Mouse (Mus musculus) erythroblast, embryonic 14.5 days (primary cell): ENCODE results near the gene Hecw2. TPM values are rescaled to one million over a fixed set of nuclear protein-coding genes. Genes with fewer than 3 reads are reported as not detected.

Source experiments
- H3K27me3 ChIP-seq: 2 replicates; pipeline ENCODE4 v1.6.1; 2012; ENCODE audit warnings: inconsistent platforms; ENCODE audit not compliant: control insufficient read depth
- H3K36me3 ChIP-seq: 2 replicates; pipeline ENCODE4 v1.6.1; 2012; ENCODE audit warnings: mild to moderate bottlenecking, inconsistent platforms; ENCODE audit not compliant: control insufficient read depth
- H3K4me1 ChIP-seq: 2 replicates; pipeline ENCODE4 v1.6.1; 2012; ENCODE audit warnings: inconsistent platforms; ENCODE audit not compliant: control insufficient read depth
- H3K4me3 ChIP-seq: replicated peaks from 2 replicates; pipeline ENCODE3; 2012; ENCODE audit warnings: moderate library complexity, mild to moderate bottlenecking, inconsistent platforms
- H3K9me3 ChIP-seq: 2 replicates; pipeline ENCODE4 v1.6.1; 2012; ENCODE audit warnings: low read length, inconsistent platforms, mixed read lengths; ENCODE audit not compliant: control insufficient read depth
- GATA1 ChIP-seq: IDR thresholded peaks from 2 replicates; pipeline ENCODE4 v1.6.1; 2012; ENCODE audit warnings: low read length, inconsistent platforms, mixed read lengths
- TAL1 ChIP-seq: IDR thresholded peaks from 3 replicates; pipeline ENCODE4 v1.6.1; 2012; ENCODE audit warnings: low read length, inconsistent platforms, mixed read lengths
- polyA plus RNA-seq: library from polyadenylated mRNA; stranded (reverse); fragments of >175 nt; gene quantifications from 2 replicates; pipeline ENCODE4 v1.2.3, GENCODE M21; 2012

The Hecw2 gene
- polyA plus RNA-seq, 1 experiment = not detected

- H3K4me3 ChIP-seq = no peak overlapping the region
- TF ChIP-seq GATA1 (no peak), TAL1 (no peak)
- no peaks in the 10 kb centered on the region for H3K36me3 ChIP-seq
- H3K4me1 ChIP-seq = no peaks in the 10 kb centered on the region
- H3K27me3 ChIP-seq = no peaks in the 10 kb centered on the region
- no peaks in the 10 kb centered on the region for H3K9me3 ChIP-seq
Observed at GRCm38 (mm10) chr1:53841080-53841479, 353.9 kb downstream of the Hecw2 start.

GRCm38 (mm10) chr1:53839392-53839791 lies 355.6 kb downstream of the Hecw2 start:
- H3K4me1 ChIP-seq = no peaks in the 10 kb centered on the region
- no peaks in the 10 kb centered on the region for H3K9me3 ChIP-seq
- no peaks in the 10 kb centered on the region for H3K36me3 ChIP-seq
- H3K27me3 ChIP-seq = no peaks in the 10 kb centered on the region
- no peak overlapping the region for H3K4me3 ChIP-seq
- TF ChIP-seq GATA1 (no peak), TAL1 (no peak)

GRCm38 (mm10) chr1:53838182-53838859 lies 356.6 kb downstream of the Hecw2 start:
- H3K4me3 ChIP-seq = no peak overlapping the region
- H3K9me3 ChIP-seq = no peaks in the 10 kb centered on the region
- no peak for TF ChIP-seq TAL1
- no peak for TF ChIP-seq GATA1
- no peaks in the 10 kb centered on the region for H3K4me1 ChIP-seq
- no peaks in the 10 kb centered on the region for H3K36me3 ChIP-seq
- H3K27me3 ChIP-seq = no peaks in the 10 kb centered on the region

GRCm38 (mm10) chr1:53830286-53830685 lies 364.7 kb downstream of the Hecw2 start:
- TF ChIP-seq TAL1 = no peak
- no peak for TF ChIP-seq GATA1
- H3K4me1 ChIP-seq = no peaks in the 10 kb centered on the region
- no peak overlapping the region for H3K4me3 ChIP-seq
- no peaks in the 10 kb centered on the region for H3K9me3 ChIP-seq
- H3K27me3 ChIP-seq = no peaks in the 10 kb centered on the region
- H3K36me3 ChIP-seq = no peaks in the 10 kb centered on the region

- Histone ChIP-seq H3K36me3 (no peaks in the 10 kb centered on the region), H3K4me3 (no peak overlapping the region), H3K4me1 (no peaks in the 10 kb centered on the region), H3K9me3 (no peaks in the 10 kb centered on the region), H3K27me3 (no peaks in the 10 kb centered on the region)
- TF ChIP-seq GATA1 (no peak), TAL1 (no peak)
Observed at GRCm38 (mm10) chr1:53829089-53829488, 365.9 kb downstream of the Hecw2 start.

- TF ChIP-seq TAL1 (no peak), GATA1 (no peak)
Observed at GRCm38 (mm10) chr1:53824446-53825337, 370.3 kb downstream of the Hecw2 start.

GRCm38 (mm10) chr1:53823687-53824445 lies 371.1 kb downstream of the Hecw2 start:
- TF ChIP-seq GATA1 = no peak
- TF ChIP-seq TAL1 = no peak
- no peaks in the 10 kb centered on the region for H3K36me3 ChIP-seq
- no peaks in the 10 kb centered on the region for H3K27me3 ChIP-seq
- H3K4me1 ChIP-seq = no peaks in the 10 kb centered on the region
- no peak overlapping the region for H3K4me3 ChIP-seq
- H3K9me3 ChIP-seq = no peaks in the 10 kb centered on the region

More at GRCm38 (mm10) chr1:53824446-53825337, 370.3 kb downstream of the Hecw2 start:
- Histone ChIP-seq H3K4me3 (no peak overlapping the region), H3K36me3 (no peaks in the 10 kb centered on the region), H3K4me1 (no peaks in the 10 kb centered on the region), H3K27me3 (no peaks in the 10 kb centered on the region), H3K9me3 (no peaks in the 10 kb centered on the region)

GRCm38 (mm10) chr1:53821983-53822382 lies 373.0 kb downstream of the Hecw2 start:
- Histone ChIP-seq H3K4me1 (no peaks in the 10 kb centered on the region), H3K9me3 (no peaks in the 10 kb centered on the region), H3K36me3 (no peaks in the 10 kb centered on the region), H3K4me3 (no peak overlapping the region), H3K27me3 (no peaks in the 10 kb centered on the region)
- TF ChIP-seq TAL1 = no peak
- no peak for TF ChIP-seq GATA1

GRCm38 (mm10) chr1:53820041-53820632 lies 374.8 kb downstream of the Hecw2 start:
- H3K4me1 ChIP-seq = no peaks in the 10 kb centered on the region
- no peak overlapping the region for H3K4me3 ChIP-seq
- H3K36me3 ChIP-seq = no peaks in the 10 kb centered on the region
- no peaks in the 10 kb centered on the region for H3K27me3 ChIP-seq
- TF ChIP-seq TAL1 (no peak), GATA1 (no peak)
- no peaks in the 10 kb centered on the region for H3K9me3 ChIP-seq
